Mouse (Mus musculus) ES-Bruce4 (cell line): ENCODE measurements at regions not wholly inside any gene's neighbourhood (a gene's known extent, or its start where the extent isn't known, plus 50 kb on each side); places are given as distances from the start of the nearest gene placed in this dataset.

ENCODE experiments used
- CTCF ChIP-seq: IDR thresholded peaks from one replicate; pipeline ENCODE4 v1.8.1; 2011; ENCODE audit warnings: low read depth, low read length
- EP300 ChIP-seq: IDR thresholded peaks from 2 replicates; pipeline ENCODE4 v1.6.1; 2011; ENCODE audit warnings: low read depth, low read length; ENCODE audit not compliant: insufficient read depth
- POLR2A ChIP-seq: IDR thresholded peaks from one replicate; pipeline ENCODE4 v1.8.1; 2011; ENCODE audit warnings: low read length; ENCODE audit not compliant: insufficient read depth

GRCm38 (mm10) chr1:154124981-154125380, 76.0 kb upstream of the Zfp648 start:
- TF ChIP-seq POLR2A: no peak
- no peak for TF ChIP-seq CTCF
- TF ChIP-seq EP300: no peak
